Mouse (Mus musculus) heart, embryonic 12.5 days (tissue): ENCODE data around the gene Foxp3. TPM values are rescaled to one million over a fixed set of nuclear protein-coding genes. Genes with fewer than 3 reads are reported as not detected.

Experiments
- ATAC-seq: fragments of 200-750 bp; cut with Nextera tagmentation; 2 replicates; pipeline ENCODE4 v1.8.0; 2017; ENCODE audit warnings: moderate TSS enrichment, moderate library complexity; ENCODE audit not compliant: insufficient number of reproducible peaks, low FRiP score
- H3K27ac ChIP-seq: fragments of 300-500 bp; sonication (generic); 2 replicates; pipeline ENCODE4 v1.5.1; 2016; ENCODE audit warnings: mild to moderate bottlenecking, moderate library complexity; ENCODE audit not compliant: poor library complexity, severe bottlenecking
- H3K27me3 ChIP-seq: fragments of 300-500 bp; sonication (generic); replicated peaks from 2 replicates; pipeline ENCODE4 v1.6.1; 2016; ENCODE audit warnings: mild to moderate bottlenecking, moderate library complexity
- H3K36me3 ChIP-seq: fragments of 300-500 bp; sonication (generic); 2 replicates; pipeline ENCODE4 v1.6.1; 2016; ENCODE audit warnings: mild to moderate bottlenecking, moderate library complexity
- H3K4me1 ChIP-seq: fragments of 300-500 bp; sonication (generic); replicated peaks from 2 replicates; pipeline ENCODE4 v1.6.1; 2016; ENCODE audit warnings: mild to moderate bottlenecking
- H3K4me2 ChIP-seq: fragments of 300-500 bp; sonication (generic); 2 replicates; pipeline ENCODE4 v1.6.1; 2016; ENCODE audit warnings: mild to moderate bottlenecking, moderate library complexity
- H3K4me3 ChIP-seq: fragments of 300-500 bp; sonication (generic); 2 replicates; pipeline ENCODE4 v1.5.1; 2016; ENCODE audit warnings: mild to moderate bottlenecking
- H3K9ac ChIP-seq: fragments of 300-500 bp; sonication (generic); 2 replicates; pipeline ENCODE4 v1.6.1; 2016; ENCODE audit warnings: mild to moderate bottlenecking, moderate library complexity
- H3K9me3 ChIP-seq: fragments of 300-500 bp; sonication (generic); replicated peaks from 2 replicates; pipeline ENCODE4 v1.6.1; 2016; ENCODE audit warnings: mild to moderate bottlenecking, moderate library complexity
- WGBS: fragments of 180-500 bp; shearing (Covaris S2); methylation state at CpG from one replicate; pipeline ENCODE4 v1.1.7; 2016; 5-methylcytosine and 5-hydroxymethylcytosine counted together
- polyA plus RNA-seq: library from polyadenylated mRNA; unstranded; fragments of >200 nt; fragmentation: Nextera tagmentation; extraction: Ambion mirVana; gene quantifications from 2 replicates; pipeline ENCODE4 v1.2.1, GENCODE M21; 2016

Foxp3 gene
- polyA plus RNA-seq, result 0.10 TPM in 1 of 2 replicates, not detected in the other

DNA sequence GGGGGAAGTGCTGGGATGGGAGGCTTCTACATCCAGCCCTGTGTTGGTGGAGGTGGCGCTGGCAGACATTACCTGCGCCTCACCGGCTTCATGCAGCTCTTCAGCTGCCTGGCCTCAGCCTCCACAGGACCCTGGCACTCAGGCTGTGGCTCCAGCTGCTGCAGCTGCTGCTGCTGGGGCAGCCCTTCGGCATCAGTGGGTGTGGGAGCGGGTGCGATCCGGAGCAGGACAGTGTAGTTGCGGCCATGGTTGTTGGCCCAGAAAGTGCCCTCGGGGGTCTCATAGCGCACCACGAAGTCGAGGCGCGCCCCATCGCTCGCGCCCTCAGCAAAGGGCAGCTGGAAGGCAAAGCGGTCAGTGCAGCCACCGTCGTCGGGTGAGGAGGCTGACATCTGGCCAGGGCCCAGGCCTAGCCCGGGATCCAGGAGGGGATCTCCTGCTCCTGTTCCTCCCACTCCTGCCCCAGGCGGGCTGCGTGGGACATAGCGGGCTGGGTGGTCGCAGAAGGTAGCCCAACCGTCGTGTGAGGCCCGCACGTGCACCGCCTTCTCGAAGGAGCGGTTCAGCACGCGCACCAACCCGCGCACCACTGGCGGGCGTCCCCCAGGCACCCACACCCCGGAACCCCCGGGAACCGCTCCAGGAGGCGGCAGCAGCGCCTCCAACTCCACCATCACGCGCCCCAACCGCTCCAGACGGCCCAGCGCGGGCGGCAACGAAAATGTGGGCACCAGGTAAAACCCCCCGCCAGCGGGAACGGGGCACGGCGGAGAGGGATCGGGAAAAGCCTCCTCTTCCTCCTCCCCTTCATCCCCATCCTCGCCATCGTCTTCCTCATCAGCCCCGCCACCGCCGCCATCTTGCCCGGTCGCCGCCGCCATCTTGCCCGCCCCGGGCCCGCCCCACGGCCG lies at the start of gene Foxp3:
Gene Foxp3, plus strand, starts transcription at position 469 of the 911 bp plus-strand sequence.
- H3K36me3 ChIP-seq, result no peaks in the 10 kb centered on the region
- H3K9ac ChIP-seq, result peak within 1 kb of the TSS; percentile 87
- peak within 1 kb of the TSS; percentile 80 for H3K4me2 ChIP-seq
- H3K4me3 ChIP-seq, result peak within 1 kb of the TSS; percentile 82
- peaks cover 34% of the 10 kb centered on the region for H3K4me1 ChIP-seq
- peak within 1 kb of the TSS; percentile 83 for H3K27ac ChIP-seq
- no peaks in the 10 kb centered on the region for H3K27me3 ChIP-seq
- H3K9me3 ChIP-seq, result no peaks in the 10 kb centered on the region
- ATAC-seq, result peak; percentile 72; the same call in 1 of the 2 replicates
- 37% methylated on average over 65 of the region's 72 CpGs for WGBS

DNA sequence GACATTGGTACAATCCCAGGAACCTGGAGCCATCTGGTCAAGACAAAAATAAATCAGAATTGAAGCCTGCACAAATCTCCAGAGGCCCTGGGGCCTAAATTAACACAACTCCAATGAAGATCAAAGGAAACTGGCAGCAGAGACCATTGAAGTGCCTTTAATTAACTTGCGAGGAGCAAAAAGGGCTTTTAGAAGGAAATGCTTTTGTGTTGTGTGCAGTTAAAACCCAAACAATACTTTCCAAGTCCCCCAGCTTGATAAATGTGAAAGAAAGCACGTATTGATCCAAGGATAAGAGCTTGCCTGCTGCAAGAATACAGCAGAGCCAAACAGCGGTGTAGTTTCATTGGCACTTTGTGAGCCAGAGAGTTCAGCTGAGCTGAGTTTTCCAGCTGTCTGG lies 48.5 kb upstream of the Foxp3 start:
- Histone ChIP-seq H3K9ac (no peak overlapping the region), H3K4me2 (no peak overlapping the region), H3K36me3 (no peaks in the 10 kb centered on the region), H3K4me1 (no peaks in the 10 kb centered on the region), H3K9me3 (no peaks in the 10 kb centered on the region), H3K27me3 (no peaks in the 10 kb centered on the region), H3K27ac (no peak overlapping the region), H3K4me3 (no peak overlapping the region)
- ATAC-seq, result no peak
- WGBS, result 55% methylated on average over 3 of the region's 3 CpGs

DNA sequence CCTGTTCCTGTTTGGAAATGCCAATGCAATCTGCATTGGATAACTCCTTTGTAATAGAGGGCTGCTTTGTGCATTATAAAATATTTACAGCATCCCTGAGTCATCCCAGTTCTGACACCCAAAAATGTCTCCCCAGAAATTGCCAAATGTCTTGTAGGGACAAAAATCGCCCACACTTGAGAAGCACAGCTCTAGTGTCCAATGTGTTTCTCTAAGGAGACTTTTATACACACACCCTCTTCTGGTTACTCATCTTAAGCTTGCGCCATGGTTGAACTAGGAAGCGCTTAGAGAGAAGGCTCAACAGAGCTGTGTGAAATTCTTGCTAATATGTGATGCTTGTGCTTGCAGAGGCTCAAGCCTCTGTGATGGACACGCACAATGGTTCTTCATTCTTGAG lies 20.0 kb upstream of the Foxp3 start:
- Histone ChIP-seq H3K9ac (no peak overlapping the region), H3K36me3 (no peaks in the 10 kb centered on the region), H3K4me1 (no peaks in the 10 kb centered on the region), H3K9me3 (no peaks in the 10 kb centered on the region), H3K27me3 (no peaks in the 10 kb centered on the region), H3K4me2 (no peak overlapping the region), H3K27ac (no peak overlapping the region), H3K4me3 (no peak overlapping the region)
- no peak for ATAC-seq
- 82% methylated on average over 4 of the region's 4 CpGs for WGBS

DNA sequence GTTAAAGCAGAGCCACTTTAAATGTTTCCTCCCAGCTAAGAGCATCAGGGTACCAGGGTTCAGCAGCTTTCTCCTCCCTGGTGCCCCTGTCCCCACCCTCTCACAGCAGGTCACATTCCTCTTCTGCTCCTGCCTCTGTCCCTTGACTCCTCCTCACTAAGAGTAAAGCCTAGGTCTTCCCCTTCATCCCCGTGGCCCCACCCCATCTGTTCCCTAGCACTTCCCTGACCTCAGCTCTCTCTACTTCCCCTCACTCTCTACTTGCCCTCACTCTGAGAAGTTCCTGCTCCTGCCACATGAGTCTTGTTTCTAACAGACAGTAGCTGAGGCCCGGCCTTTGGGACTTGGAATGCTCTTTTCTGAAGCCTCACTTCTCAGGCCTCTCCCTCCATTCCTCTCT lies 10.4 kb upstream of the Foxp3 start:
- Histone ChIP-seq H3K36me3 (peaks cover 5% of the 10 kb centered on the region), H3K9me3 (no peaks in the 10 kb centered on the region), H3K4me2 (no peak overlapping the region), H3K27ac (no peak overlapping the region), H3K27me3 (no peaks in the 10 kb centered on the region), H3K4me1 (peaks cover 5% of the 10 kb centered on the region; the same call in 1 of the 2 replicates), H3K4me3 (no peak overlapping the region), H3K9ac (no peak overlapping the region)
- 21% methylated on average over 2 of the region's 2 CpGs for WGBS
- ATAC-seq, result no peak

- no peak overlapping the region for H3K4me3 ChIP-seq
- no peak overlapping the region for H3K27ac ChIP-seq
- no peaks in the 10 kb centered on the region for H3K36me3 ChIP-seq
- H3K27me3 ChIP-seq, result no peaks in the 10 kb centered on the region
- H3K4me1 ChIP-seq, result peaks cover 19% of the 10 kb centered on the region
- ATAC-seq, result no peak
- no peak overlapping the region for H3K4me2 ChIP-seq
- no peak overlapping the region for H3K9ac ChIP-seq
- H3K9me3 ChIP-seq, result no peaks in the 10 kb centered on the region
- WGBS, result 56% methylated on average over 6 of the region's 6 CpGs
These were observed 7.1 kb upstream of the Foxp3 start for GRCm38 (mm10) chrX:7566352-7566751.

DNA sequence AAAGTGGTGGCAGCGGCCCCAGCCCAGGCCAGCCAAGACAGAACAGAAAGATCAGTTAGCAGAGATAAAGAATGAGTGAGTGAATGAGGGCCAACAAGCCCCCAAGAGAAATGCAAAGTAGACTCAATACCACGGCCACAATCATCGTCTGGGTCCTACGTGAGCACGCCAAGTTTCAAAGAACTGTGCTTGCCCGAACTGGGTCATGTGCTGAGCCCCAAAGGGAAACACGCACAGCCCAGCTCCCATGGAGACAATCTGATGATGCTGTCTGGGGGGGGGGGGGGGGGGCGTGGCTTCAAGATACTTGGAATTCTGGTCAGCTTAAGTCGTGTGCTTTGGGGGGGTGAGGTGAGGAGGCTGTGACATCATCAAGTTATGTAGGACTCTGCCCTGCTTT lies 6.0 kb upstream of the Foxp3 start:
- Histone ChIP-seq H3K36me3 (no peaks in the 10 kb centered on the region), H3K9me3 (no peaks in the 10 kb centered on the region), H3K9ac (no peak overlapping the region), H3K4me1 (peaks cover 29% of the 10 kb centered on the region), H3K27me3 (no peaks in the 10 kb centered on the region), H3K4me3 (no peak overlapping the region), H3K27ac (no peak overlapping the region), H3K4me2 (no peak overlapping the region)
- WGBS, result 58% methylated on average over 9 of the region's 9 CpGs
- no peak for ATAC-seq

DNA sequence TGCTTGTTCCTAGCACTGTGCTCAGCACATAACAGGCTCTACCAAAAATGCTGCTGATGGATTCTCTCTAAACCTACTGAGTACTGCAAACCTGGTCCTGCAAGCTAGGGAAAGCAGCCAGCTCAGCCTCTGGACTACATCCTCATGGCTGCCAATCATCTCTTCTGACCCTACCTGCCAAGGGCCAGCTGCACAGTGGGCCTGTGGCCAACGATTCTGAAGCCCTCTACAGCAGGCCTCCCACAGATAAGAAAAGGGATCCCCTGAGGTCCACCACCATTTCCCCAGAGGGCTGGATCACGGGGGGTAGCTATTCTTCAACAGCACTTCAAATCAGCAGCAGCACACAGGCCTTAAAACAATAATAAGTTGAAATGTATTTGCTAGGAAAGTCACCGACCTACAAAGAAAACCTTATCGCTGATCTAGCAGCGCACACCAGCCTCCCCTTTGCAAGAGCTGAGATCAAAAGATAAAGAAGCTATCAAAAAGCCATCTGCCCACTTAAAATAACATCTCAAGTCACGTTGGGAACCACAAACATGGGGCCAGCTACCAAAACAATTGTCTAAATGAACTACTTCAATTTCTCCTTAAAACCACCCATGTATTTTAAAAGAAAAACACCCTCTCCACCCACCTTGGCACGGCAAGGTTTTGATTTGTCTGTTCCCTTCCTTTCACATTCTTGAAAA lies 2.8 kb upstream of the Foxp3 start:
- no peak overlapping the region for H3K4me2 ChIP-seq
- no peak for ATAC-seq
- 48% methylated on average over 7 of the region's 7 CpGs for WGBS

DNA sequence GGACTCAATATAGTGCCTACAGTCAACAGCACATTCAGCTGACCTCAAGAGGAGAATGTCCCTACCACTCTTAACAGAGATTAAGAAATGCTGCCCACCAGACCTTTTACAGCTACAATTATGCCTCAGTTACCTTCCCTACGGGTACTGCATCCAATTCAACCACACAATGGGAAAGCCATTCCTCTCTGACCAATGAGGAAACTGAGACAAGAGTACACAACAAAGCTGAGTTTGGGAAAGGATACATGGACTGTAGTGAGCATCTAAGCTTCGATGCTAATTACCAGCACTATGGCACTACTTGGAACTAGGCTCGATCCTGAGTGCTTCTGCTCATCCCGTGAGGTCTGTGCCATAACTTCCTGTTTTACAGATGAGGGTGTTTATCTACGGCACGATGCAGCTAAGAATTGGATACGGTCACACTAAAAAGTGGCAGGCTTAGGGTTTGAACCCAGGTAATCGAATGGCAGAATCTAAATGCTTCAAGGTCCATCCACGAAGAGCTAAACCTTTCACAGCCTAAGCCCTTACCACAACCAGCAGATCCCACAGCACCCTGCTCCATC lies 1.8 kb upstream of the Foxp3 start:
- no peaks in the 10 kb centered on the region for H3K36me3 ChIP-seq
- 76% methylated on average over 9 of the region's 9 CpGs for WGBS
- H3K27me3 ChIP-seq, result no peaks in the 10 kb centered on the region
- no peak for ATAC-seq
- H3K9ac ChIP-seq, result no peak overlapping the region
- peaks cover 40% of the 10 kb centered on the region for H3K4me1 ChIP-seq
- no peaks in the 10 kb centered on the region for H3K9me3 ChIP-seq
- H3K27ac ChIP-seq, result no peak overlapping the region
- no peak overlapping the region for H3K4me2 ChIP-seq
- H3K4me3 ChIP-seq, result no peak overlapping the region

More for the DNA sequence above, 2.8 kb upstream of the Foxp3 start:
- peaks cover 40% of the 10 kb centered on the region for H3K4me1 ChIP-seq
- H3K9me3 ChIP-seq, result no peaks in the 10 kb centered on the region
- H3K4me3 ChIP-seq, result no peak overlapping the region
- H3K27me3 ChIP-seq, result no peaks in the 10 kb centered on the region
- no peaks in the 10 kb centered on the region for H3K36me3 ChIP-seq
- no peak overlapping the region for H3K27ac ChIP-seq
- H3K9ac ChIP-seq, result no peak overlapping the region

DNA sequence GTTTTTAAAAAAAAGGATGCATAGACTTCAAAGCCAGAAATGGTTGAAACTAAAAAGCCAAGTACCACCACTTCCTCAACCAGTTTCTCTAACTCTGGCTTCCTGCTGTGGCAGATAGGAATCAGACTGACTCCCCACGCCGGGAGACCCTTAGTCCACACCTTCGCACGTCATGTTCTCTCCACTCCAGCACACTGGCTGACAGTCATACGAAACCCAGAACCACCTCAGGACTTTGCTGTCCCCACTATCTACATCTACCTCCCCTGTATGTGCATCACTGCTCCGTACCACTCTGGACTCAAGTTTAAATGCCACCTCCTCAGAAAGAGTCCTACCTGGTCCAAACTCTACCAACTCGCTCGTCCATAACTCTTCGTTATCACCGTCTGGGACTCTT lies 978 bp upstream of the Foxp3 start:
- H3K4me3 ChIP-seq, result peak overlapping the region; percentile 82; the same call in 1 of the 2 replicates
- peak overlapping the region; percentile 80 for H3K4me2 ChIP-seq
- no peaks in the 10 kb centered on the region for H3K27me3 ChIP-seq
- H3K4me1 ChIP-seq, result peaks cover 35% of the 10 kb centered on the region
- H3K36me3 ChIP-seq, result no peaks in the 10 kb centered on the region
- no peak for ATAC-seq
- WGBS, result 43% methylated on average over 10 of the region's 10 CpGs
- no peak overlapping the region for H3K27ac ChIP-seq
- H3K9me3 ChIP-seq, result no peaks in the 10 kb centered on the region
- peak overlapping the region; percentile 87; the same call in 1 of the 2 replicates for H3K9ac ChIP-seq

DNA sequence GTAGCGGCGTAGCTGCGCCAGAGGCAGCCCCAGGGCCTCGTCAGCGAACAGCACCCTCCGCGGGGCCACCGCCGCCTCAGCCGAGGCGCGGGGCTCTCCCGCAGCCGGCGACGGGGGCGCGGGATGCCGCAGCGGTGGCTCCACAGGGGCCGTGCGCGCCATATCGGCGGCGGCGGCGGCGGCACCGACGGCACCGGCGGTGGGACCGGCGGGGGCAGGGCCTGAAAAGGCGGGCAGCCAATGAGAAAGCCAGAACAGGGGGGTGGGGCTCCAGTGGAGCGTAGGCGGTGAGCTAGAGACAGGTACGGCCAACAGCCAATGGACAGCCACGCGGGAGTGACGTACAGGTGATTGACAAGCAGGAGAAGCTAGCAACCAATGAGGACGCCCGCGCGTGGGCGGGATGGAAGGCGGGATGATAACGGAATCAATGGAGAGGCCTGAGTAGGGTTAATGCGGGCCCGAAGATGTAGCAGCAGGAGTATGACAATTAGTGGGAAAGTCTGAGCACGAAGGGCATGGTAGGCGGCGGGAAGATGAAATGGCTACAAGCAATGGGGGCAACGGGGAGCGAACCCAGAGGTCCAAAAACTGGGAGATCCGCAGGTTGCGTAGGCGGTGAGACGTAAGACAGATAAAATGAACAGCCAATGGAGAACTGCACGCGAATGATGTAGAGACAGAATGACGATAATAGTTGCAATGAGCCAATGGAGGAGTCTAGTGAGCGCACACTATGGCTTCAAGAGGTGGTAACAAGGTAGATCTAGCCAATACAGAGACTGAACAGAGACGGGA lies 842 bp downstream of the Foxp3 start, which contains the start of gene Ppp1r3f:
Gene Ppp1r3f, minus strand, starts transcription at position 197 of the 798 bp plus-strand sequence.
- peak within 1 kb of the TSS; percentile 82 for H3K4me3 ChIP-seq

More for the DNA sequence above, 842 bp downstream of the Foxp3 start, which contains the start of gene Ppp1r3f:
- ATAC-seq, result peak; percentile 96
- H3K36me3 ChIP-seq, result no peaks in the 10 kb centered on the region
- peak within 1 kb of the TSS; percentile 80 for H3K4me2 ChIP-seq
- peaks cover 34% of the 10 kb centered on the region for H3K4me1 ChIP-seq
- H3K27me3 ChIP-seq, result 0 out of 2 replicates have a peak, but pooled peaks cover 3% of the 10 kb centered on the region
- WGBS, result 22% methylated on average over 65 of the region's 65 CpGs
- peak within 1 kb of the TSS; percentile 83 for H3K27ac ChIP-seq
- H3K9ac ChIP-seq, result peak within 1 kb of the TSS; percentile 87
- no peaks in the 10 kb centered on the region for H3K9me3 ChIP-seq
